Mouse (Mus musculus): ENCODE results near the gene Dusp22. TPM values are rescaled to one million over a fixed set of nuclear protein-coding genes. Genes with fewer than 3 reads are reported as not detected.

The Dusp22 gene
- total RNA-seq, 2 experiments from 2014 or later, result 21.6 to 22.3 TPM

Other genes starting within 250 kb of the Dusp22 start
- gene Uqcrfs1, start 114.6 kb upstream of the Dusp22 start, total RNA-seq (2021), result 100 to 1,000 TPM; 880 to 896 TPM
- 1 to 10 TPM in 1 of 2 experiments, under 1 TPM in 1; 0.92 to 1.1 TPM for gene Irf4, start 89.2 kb downstream of the Dusp22 start, total RNA-seq (2021)

Data from heart, postnatal 10 days (tissue).